Mouse (Mus musculus) gastrocnemius, postnatal 36 days (tissue): ENCODE results near the gene BC147527. TPM values are rescaled to one million over a fixed set of nuclear protein-coding genes. Genes with fewer than 3 reads are reported as not detected.
"Not testable (repeated sequence)": the region's sequence is repeated elsewhere in the genome, so short reads cannot be mapped to it uniquely, and the experiment has no call there.

Experiments
- DNase-seq, 2 experiments: peaks; one replicate each; pipeline ENCODE4 v3.0.0; 2022
- intact Hi-C: fragments of 180-260 bp; cut with DNase I; formaldehyde crosslinking; loops from one replicate; pipeline ENCODE4 v1.15.1; 2025
- long read RNA-seq, 2 experiments: library from polyadenylated mRNA; stranded (forward); transcript quantifications; one replicate each; pipeline ENCODE4 v2.0.0; 2021
- total RNA-seq, 2 experiments: library from RNA; stranded (reverse); gene quantifications; 2 replicates each; pipeline ENCODE4 v1.2.3; 2021

The BC147527 gene
- total RNA-seq = not detected
- long read RNA-seq, experiment 1 = 0 reads
- long read RNA-seq, experiment 2 = 0 reads

GRCm38 (mm10) chr13:120299991-120300442 is at the start of gene BC147527:
BC147527 (plus strand) TSS chr13:120300392.
- intact Hi-C loops = no loop called here
- DNase-seq = no peak

- intact Hi-C loops = not testable (repeated sequence)
Observed at GRCm38 (mm10) chr13:120251208-120251924, 48.8 kb upstream of the BC147527 start.

GRCm38 (mm10) chr13:120258817-120259658 is 41.2 kb upstream of the BC147527 start:
- intact Hi-C loops, DNase-seq: not testable (repeated sequence)

More at GRCm38 (mm10) chr13:120251208-120251924, 48.8 kb upstream of the BC147527 start:
- DNase-seq = not testable (repeated sequence)

GRCm38 (mm10) chr13:120259718-120260117 is 40.5 kb upstream of the BC147527 start:
- intact Hi-C loops, DNase-seq: not testable (repeated sequence)

GRCm38 (mm10) chr13:120262870-120263269 is 37.3 kb upstream of the BC147527 start, which contains the start of gene AF067061:
AF067061 (plus strand) TSS chr13:120263114.
- intact Hi-C loops, DNase-seq: not testable (repeated sequence)

- DNase-seq, intact Hi-C loops: not testable (repeated sequence)
Observed at GRCm38 (mm10) chr13:120277837-120278236, 22.4 kb upstream of the BC147527 start.

- intact Hi-C loops = no loop called here
- DNase-seq = no peak
Observed at GRCm38 (mm10) chr13:120278784-120279183, 21.4 kb upstream of the BC147527 start.

- intact Hi-C loops = no loop called here
- no peak for DNase-seq
Observed at GRCm38 (mm10) chr13:120299324-120299894, 783 bp upstream of the BC147527 start.

GRCm38 (mm10) chr13:120300853-120301252 is 661 bp downstream of the BC147527 start:
- intact Hi-C loops = no loop called here
- DNase-seq = no peak

GRCm38 (mm10) chr13:120310749-120311148 is 10.6 kb downstream of the BC147527 start:
- intact Hi-C loops = no loop called here
- no peak for DNase-seq

- no peak for DNase-seq
- intact Hi-C loops = no loop called here
Observed at GRCm38 (mm10) chr13:120313584-120313983, 13.4 kb downstream of the BC147527 start.

- intact Hi-C loops, DNase-seq: not testable (repeated sequence)
Observed at GRCm38 (mm10) chr13:120316578-120316977, 16.4 kb downstream of the BC147527 start, which contains the start of gene Tcstv3. Tcstv3 (plus strand) TSS chr13:120316878.

- intact Hi-C loops = no loop called here
- DNase-seq = no peak
Observed at GRCm38 (mm10) chr13:120320183-120320582, 20.0 kb downstream of the BC147527 start.

- intact Hi-C loops = no loop called here
- DNase-seq = no peak
Observed at GRCm38 (mm10) chr13:120320721-120321120, 20.5 kb downstream of the BC147527 start.

Other genes starting within 250 kb of the BC147527 start
- gene Gm21188, start 248.2 kb upstream of the BC147527 start, total RNA-seq = under 1 TPM in 1 of 2 experiments, not detected in 1; 0.17 TPM
- gene Gm20767, start 160.1 kb upstream of the BC147527 start, total RNA-seq = not detected
- not detected for gene Gm21818, start 128.0 kb upstream of the BC147527 start, total RNA-seq
- not detected for gene Gm21762, start 84.4 kb upstream of the BC147527 start, total RNA-seq
- gene Gm21731, start 61.3 kb upstream of the BC147527 start, total RNA-seq = not detected
- not detected for gene AF067061, start 37.3 kb upstream of the BC147527 start, total RNA-seq
- not detected for gene Tcstv3, start 16.5 kb downstream of the BC147527 start, total RNA-seq